Mouse (Mus musculus) intestine, postnatal 0 days (tissue): ENCODE results near the gene Slc52a3. TPM values are rescaled to one million over a fixed set of nuclear protein-coding genes. Genes with fewer than 3 reads are reported as not detected.

Experiments used
- ATAC-seq: fragments of 200-750 bp; cut with Nextera tagmentation; 2 replicates; pipeline ENCODE4 v1.8.0; 2017; ENCODE audit warnings: mild to moderate bottlenecking, moderate TSS enrichment, moderate library complexity
- H3K27ac ChIP-seq: fragments of 300-500 bp; sonication (generic); 2 replicates; pipeline ENCODE4 v1.5.1; 2014; ENCODE audit warnings: mild to moderate bottlenecking, low read depth, low read length, moderate library complexity
- H3K27me3 ChIP-seq: fragments of 300-500 bp; sonication (generic); replicated peaks from 2 replicates; pipeline ENCODE4 v1.6.1; 2014; ENCODE audit warnings: low read length, mixed read lengths; ENCODE audit not compliant: control insufficient read depth, insufficient read depth
- H3K36me3 ChIP-seq: fragments of 300-500 bp; sonication (generic); 2 replicates; pipeline ENCODE4 v1.6.1; 2014; ENCODE audit warnings: mild to moderate bottlenecking, moderate library complexity; ENCODE audit not compliant: control insufficient read depth, insufficient read depth
- H3K4me1 ChIP-seq: fragments of 300-500 bp; sonication (generic); replicated peaks from 2 replicates; pipeline ENCODE4 v1.6.1; 2014; ENCODE audit warnings: antibody characterized with exemption, low read length, mixed read lengths; ENCODE audit not compliant: control insufficient read depth, insufficient read depth
- H3K4me2 ChIP-seq: fragments of 300-500 bp; sonication (generic); replicated peaks from 2 replicates; pipeline ENCODE4 v1.6.1; 2014; ENCODE audit warnings: low read depth, mild to moderate bottlenecking, moderate library complexity
- H3K4me3 ChIP-seq: fragments of 300-500 bp; sonication (generic); 2 replicates; pipeline ENCODE4 v1.5.1; 2014; ENCODE audit warnings: low read depth, low read length
- H3K9ac ChIP-seq: fragments of 300-500 bp; sonication (generic); 2 replicates; pipeline ENCODE4 v1.6.1; 2014; ENCODE audit warnings: mild to moderate bottlenecking, low read depth, low read length
- H3K9me3 ChIP-seq: fragments of 300-500 bp; sonication (generic); 2 replicates; pipeline ENCODE4 v1.6.1; 2016; ENCODE audit warnings: mixed run types; ENCODE audit not compliant: control insufficient read depth
- CTCF ChIP-seq: sonication (generic); IDR thresholded peaks from 2 replicates; pipeline ENCODE4 v1.5.1; 2016; ENCODE audit warnings: low read depth, mild to moderate bottlenecking, control low read depth, antibody characterized with exemption, moderate library complexity
- WGBS: fragments of 180-500 bp; shearing (Covaris S2); extraction: QIAGEN DNeasy Blood & Tissue Kit; methylation state at CpG from one replicate; pipeline ENCODE4 v1.1.7; 2014; 5-methylcytosine and 5-hydroxymethylcytosine counted together
- polyA plus RNA-seq: library from polyadenylated mRNA; unstranded; fragments of >200 nt; fragmentation: Nextera tagmentation; extraction: Ambion mirVana; gene quantifications from 2 replicates; pipeline ENCODE4 v1.2.1, GENCODE M21; 2015

Gene Slc52a3
- polyA plus RNA-seq, 1 experiment from 2014 or later = 15.7 TPM

GRCm38 (mm10) chr2:152029252-152030082, 33.2 kb downstream of the Slc52a3 start:
- peak overlapping the region; percentile 57 for H3K4me3 ChIP-seq
- peak overlapping the region; percentile 97 for H3K4me2 ChIP-seq
- peak; percentile 92 for ATAC-seq
- H3K36me3 ChIP-seq = no peaks in the 10 kb centered on the region
- WGBS = 1% methylated on average over 54 of the region's 54 CpGs
- peak; percentile 98 for TF ChIP-seq CTCF
- peaks cover 22% of the 10 kb centered on the region; the same call in 1 of the 2 replicates for H3K27me3 ChIP-seq
- H3K4me1 ChIP-seq = no peaks in the 10 kb centered on the region
- no peak overlapping the region for H3K27ac ChIP-seq
- H3K9me3 ChIP-seq = no peaks in the 10 kb centered on the region
- no peak overlapping the region for H3K9ac ChIP-seq

- 75% methylated on average over 5 of the region's 5 CpGs for WGBS
- Histone ChIP-seq H3K27me3 (peaks cover 22% of the 10 kb centered on the region; the same call in 1 of the 2 replicates), H3K4me1 (no peaks in the 10 kb centered on the region), H3K9me3 (0 out of 2 replicates have a peak, but pooled peaks cover 7% of the 10 kb centered on the region), H3K9ac (no peak overlapping the region), H3K27ac (no peak overlapping the region), H3K36me3 (no peaks in the 10 kb centered on the region), H3K4me3 (no peak overlapping the region), H3K4me2 (no peak overlapping the region)
- no peak for ATAC-seq
- no peak for TF ChIP-seq CTCF
These were observed 34.7 kb downstream of the Slc52a3 start for GRCm38 (mm10) chr2:152030986-152031385.

GRCm38 (mm10) chr2:152040101-152040500, 43.8 kb downstream of the Slc52a3 start:
- H3K4me3 ChIP-seq = no peak overlapping the region
- ATAC-seq = no peak
- no peaks in the 10 kb centered on the region for H3K36me3 ChIP-seq
- H3K9ac ChIP-seq = no peak overlapping the region
- no peak overlapping the region for H3K4me2 ChIP-seq
- no peak for TF ChIP-seq CTCF
- H3K27me3 ChIP-seq = peaks cover 6% of the 10 kb centered on the region; the same call in 1 of the 2 replicates
- 0 out of 2 replicates have a peak, but pooled peaks cover 8% of the 10 kb centered on the region for H3K9me3 ChIP-seq
- H3K4me1 ChIP-seq = no peaks in the 10 kb centered on the region
- H3K27ac ChIP-seq = no peak overlapping the region

- Histone ChIP-seq H3K4me1 (0 out of 2 replicates have a peak, but pooled peaks cover 5% of the 10 kb centered on the region), H3K36me3 (no peaks in the 10 kb centered on the region), H3K27ac (no peak overlapping the region), H3K9me3 (no peaks in the 10 kb centered on the region), H3K27me3 (peaks cover 46% of the 10 kb centered on the region), H3K4me3 (no peak overlapping the region), H3K4me2 (no peak overlapping the region), H3K9ac (no peak overlapping the region)
- ATAC-seq = no peak
- WGBS = 5% methylated on average over 25 of the region's 25 CpGs
- no peak for TF ChIP-seq CTCF
These were observed 51.0 kb downstream of the Slc52a3 start for GRCm38 (mm10) chr2:152047116-152048002.

- ATAC-seq = peak; percentile 26; the same call in 1 of the 2 replicates
- no peak for TF ChIP-seq CTCF
- Histone ChIP-seq H3K36me3 (no peaks in the 10 kb centered on the region), H3K4me2 (peak overlapping the region; percentile 84), H3K27me3 (peaks cover 43% of the 10 kb centered on the region), H3K9me3 (no peaks in the 10 kb centered on the region), H3K9ac (0 out of 2 replicates have a peak overlapping the region, but pooled peaks have one; percentile 22), H3K4me3 (peak overlapping the region; percentile 45), H3K4me1 (0 out of 2 replicates have a peak, but pooled peaks cover 5% of the 10 kb centered on the region), H3K27ac (no peak overlapping the region)
- WGBS = 1% methylated on average over 75 of the region's 82 CpGs
These were observed 52.0 kb downstream of the Slc52a3 start for GRCm38 (mm10) chr2:152048003-152048980.
